Mouse (Mus musculus): ENCODE measurements around the gene Taar7a. TPM values are rescaled to one million over a fixed set of nuclear protein-coding genes. Genes with fewer than 3 reads are reported as not detected.

Gene Taar7a
- polyA plus RNA-seq, 1 experiment from 2014 or later = not detected

GRCm38 (mm10) chr10:23978901-23979705 lies 14.2 kb downstream of the Taar7a start:
- CTCF ChIA-PET = interaction anchor here (0.5 to 1.6 kb wide), 3 partner anchors 26 to 152 kb away, joined by 3 to 4 read pairs (median 3); no protein-coding TSS in a partner anchor

GRCm38 (mm10) chr10:23977958-23978357 lies 15.3 kb downstream of the Taar7a start:
- no peak for TF ChIP-seq CTCF (IDR thresholded peaks at IDR 0.05)
- no peak for ATAC-seq
- peaks cover 7% of the 10 kb centered on the region for H3K27me3 ChIP-seq
- CTCF ChIA-PET = interaction anchor here (1.6 kb wide), 1 partner anchor 27 kb away, joined by 3 read pairs; no protein-coding TSS in a partner anchor
- POLR2A ChIA-PET = no interaction called here
- in situ Hi-C loops (cut with MboI; ENCODE audit: low pct_unique_long_range_greater_than_20kb) = no loop called here
- no peak for DNase-seq (ENCODE audit: low read depth, low spot score)

More at GRCm38 (mm10) chr10:23978901-23979705, 14.2 kb downstream of the Taar7a start:
- H3K27me3 ChIP-seq = peaks cover 7% of the 10 kb centered on the region
- DNase-seq (ENCODE audit: low read depth, low spot score) = peak; percentile 10
- POLR2A ChIA-PET = no interaction called here
- TF ChIP-seq CTCF (IDR thresholded peaks at IDR 0.05) = peak; percentile 77
- in situ Hi-C loops (cut with MboI; ENCODE audit: low pct_unique_long_range_greater_than_20kb) = no loop called here
- ATAC-seq = peak; percentile 82

- TF ChIP-seq CTCF (IDR thresholded peaks at IDR 0.05) = no peak
- ChIA-PET POLR2A (no interaction called here), CTCF (interaction anchor here (1.2 kb wide), 1 partner anchor 10 kb away, joined by 3 read pairs; no protein-coding TSS in a partner anchor)
- in situ Hi-C loops (cut with MboI; ENCODE audit: low pct_unique_long_range_greater_than_20kb) = loop anchor here (25.0 kb wide), 1 partner anchor 316 kb away; no protein-coding TSS in a partner anchor
- peaks cover 36% of the 10 kb centered on the region for H3K27me3 ChIP-seq
- DNase-seq (ENCODE audit: low read depth, low spot score) (no peak), ATAC-seq (no peak)
Observed at GRCm38 (mm10) chr10:23971256-23971655, 22.0 kb downstream of the Taar7a start.

- in situ Hi-C loops (cut with MboI; ENCODE audit: low pct_unique_long_range_greater_than_20kb) = loop anchor here (25.0 kb wide), 1 partner anchor 317 kb away; no protein-coding TSS in a partner anchor
- ChIA-PET POLR2A (no interaction called here), CTCF (interaction anchor here (1.2 kb wide), 1 partner anchor 11 kb away, joined by 3 read pairs; no protein-coding TSS in a partner anchor)
- peaks cover 42% of the 10 kb centered on the region for H3K27me3 ChIP-seq
- no peak for TF ChIP-seq CTCF (IDR thresholded peaks at IDR 0.05)
- no peak for ATAC-seq
- DNase-seq (ENCODE audit: low read depth, low spot score) = no peak
Observed at GRCm38 (mm10) chr10:23970656-23971165, 22.6 kb downstream of the Taar7a start, which contains the start of gene Taar5. Gene Taar5 (plus strand): TSS chr10:23970706.

- CTCF ChIA-PET = no interaction called here
- in situ Hi-C loops (cut with MboI; ENCODE audit: low pct_unique_long_range_greater_than_20kb) = loop anchor here (25.0 kb wide), 1 partner anchor 322 kb away; no protein-coding TSS in a partner anchor
- no peak for ATAC-seq
- no peak for TF ChIP-seq CTCF (IDR thresholded peaks at IDR 0.05)
- no peak for DNase-seq (ENCODE audit: low read depth, low spot score)
- POLR2A ChIA-PET = no interaction called here
- H3K27me3 ChIP-seq = peaks cover 28% of the 10 kb centered on the region
Observed at GRCm38 (mm10) chr10:23964921-23965610, 28.2 kb downstream of the Taar7a start.

GRCm38 (mm10) chr10:23963444-23963843 lies 29.8 kb downstream of the Taar7a start:
- peaks cover 26% of the 10 kb centered on the region for H3K27me3 ChIP-seq
- CTCF ChIA-PET = no interaction called here
- ATAC-seq (no peak), DNase-seq (ENCODE audit: low read depth, low spot score) (no peak)
- POLR2A ChIA-PET = no interaction called here
- no peak for TF ChIP-seq CTCF (IDR thresholded peaks at IDR 0.05)
- in situ Hi-C loops (cut with MboI; ENCODE audit: low pct_unique_long_range_greater_than_20kb) = loop anchor here (25.0 kb wide), 1 partner anchor 324 kb away; no protein-coding TSS in a partner anchor

GRCm38 (mm10) chr10:23960444-23960915 lies 32.8 kb downstream of the Taar7a start, which contains the start of gene Taar4:
Gene Taar4 (plus strand): TSS chr10:23960494.
- no peak for ATAC-seq

GRCm38 (mm10) chr10:23959071-23959470 lies 34.2 kb downstream of the Taar7a start:
- peaks cover 17% of the 10 kb centered on the region for H3K27me3 ChIP-seq
- in situ Hi-C loops (cut with MboI; ENCODE audit: low pct_unique_long_range_greater_than_20kb) = loop anchor here (25.0 kb wide), 1 partner anchor 328 kb away; no protein-coding TSS in a partner anchor
- ATAC-seq = no peak
- no peak for TF ChIP-seq CTCF (IDR thresholded peaks at IDR 0.05)
- DNase-seq (ENCODE audit: low read depth, low spot score) = no peak
- ChIA-PET POLR2A (no interaction called here), CTCF (no interaction called here)

More at GRCm38 (mm10) chr10:23960444-23960915, 32.8 kb downstream of the Taar7a start, which contains the start of gene Taar4:
- CTCF ChIA-PET = no interaction called here
- in situ Hi-C loops (cut with MboI; ENCODE audit: low pct_unique_long_range_greater_than_20kb) = loop anchor here (25.0 kb wide), 1 partner anchor 327 kb away; no protein-coding TSS in a partner anchor
- no peak for TF ChIP-seq CTCF (IDR thresholded peaks at IDR 0.05)
- POLR2A ChIA-PET = no interaction called here
- H3K27me3 ChIP-seq = peaks cover 17% of the 10 kb centered on the region
- no peak for DNase-seq (ENCODE audit: low read depth, low spot score)

- CTCF ChIA-PET = no interaction called here
- peaks cover 11% of the 10 kb centered on the region for H3K27me3 ChIP-seq
- POLR2A ChIA-PET = no interaction called here
- ATAC-seq = no peak
- no peak for TF ChIP-seq CTCF (IDR thresholded peaks at IDR 0.05)
- no peak for DNase-seq (ENCODE audit: low read depth, low spot score)
- in situ Hi-C loops (cut with MboI; ENCODE audit: low pct_unique_long_range_greater_than_20kb) = loop anchor here (25.0 kb wide), 1 partner anchor 336 kb away; no protein-coding TSS in a partner anchor
Observed at GRCm38 (mm10) chr10:23951714-23952113, 41.6 kb downstream of the Taar7a start.

- H3K27me3 ChIP-seq = peaks cover 11% of the 10 kb centered on the region
- POLR2A ChIA-PET = interaction anchor here (0.6 kb wide), 1 partner anchor 276 kb away, joined by 4 read pairs; no protein-coding TSS in a partner anchor
- ATAC-seq = no peak
- CTCF ChIA-PET = no interaction called here
- no peak for TF ChIP-seq CTCF (IDR thresholded peaks at IDR 0.05)
- DNase-seq (ENCODE audit: low read depth, low spot score) = no peak
- in situ Hi-C loops (cut with MboI; ENCODE audit: low pct_unique_long_range_greater_than_20kb) = loop anchor here (25.0 kb wide), 1 partner anchor 338 kb away; no protein-coding TSS in a partner anchor
Observed at GRCm38 (mm10) chr10:23949508-23950005, 43.7 kb downstream of the Taar7a start, which contains the start of gene Taar3. Gene Taar3 (plus strand): TSS chr10:23949558.

All from Patski (cell line).